Mouse (Mus musculus): ENCODE data around the gene Elavl2.

- no peak for TF ChIP-seq POLR2A (IDR thresholded peaks at IDR 0.05; ENCODE audit: insufficient read depth, low read depth, low read length)
- TF ChIP-seq CTCF (IDR thresholded peaks at IDR 0.05; ENCODE audit: insufficient read depth, low read depth, low read length) = no peak
Observed at GRCm38 (mm10) chr4:91362520-91362919, 38.1 kb downstream of the Elavl2 start.

Measured in olfactory bulb, adult 2 months (tissue).